Mouse (Mus musculus) hindbrain, embryonic 14.5 days (tissue): ENCODE measurements around the gene Trim50. TPM values are rescaled to one million over a fixed set of nuclear protein-coding genes. Genes with fewer than 3 reads are reported as not detected.

Source experiments
- ATAC-seq: fragments of 200-750 bp; cut with Nextera tagmentation; 2 replicates; pipeline ENCODE4 v1.8.0; 2017; ENCODE audit warnings: moderate number of reproducible peaks, mild to moderate bottlenecking, moderate TSS enrichment, moderate library complexity; ENCODE audit not compliant: low FRiP score
- DNase-seq: peaks from one replicate; pipeline ENCODE4 v3.0.0-alpha.2; 2015; ENCODE audit warnings: low spot score
- H3K27ac ChIP-seq: fragments of 300-500 bp; sonication (generic); 2 replicates; pipeline ENCODE4 v1.5.1; 2014; ENCODE audit warnings: mild to moderate bottlenecking, moderate library complexity
- H3K27me3 ChIP-seq: fragments of 300-500 bp; sonication (generic); 2 replicates; pipeline ENCODE4 v1.6.1; 2014; ENCODE audit warnings: mild to moderate bottlenecking, low read length, mixed read lengths; ENCODE audit not compliant: control insufficient read depth, insufficient read depth
- H3K36me3 ChIP-seq: fragments of 300-500 bp; sonication (generic); replicated peaks from 2 replicates; pipeline ENCODE4 v1.6.1; 2014; ENCODE audit not compliant: control insufficient read depth, insufficient read depth
- H3K4me1 ChIP-seq: fragments of 300-500 bp; sonication (generic); replicated peaks from 2 replicates; pipeline ENCODE4 v1.6.1; 2014; ENCODE audit warnings: antibody characterized with exemption, low read length, mixed read lengths; ENCODE audit not compliant: control insufficient read depth, insufficient read depth
- H3K4me2 ChIP-seq: fragments of 300-500 bp; sonication (generic); replicated peaks from 2 replicates; pipeline ENCODE4 v1.6.1; 2014; ENCODE audit warnings: mild to moderate bottlenecking, moderate library complexity
- H3K4me3 ChIP-seq: fragments of 300-500 bp; sonication (generic); replicated peaks from 2 replicates; pipeline ENCODE4 v1.5.1; 2014; ENCODE audit warnings: mild to moderate bottlenecking, low read length
- H3K9ac ChIP-seq: fragments of 300-500 bp; sonication (generic); 2 replicates; pipeline ENCODE4 v1.6.1; 2014
- H3K9me3 ChIP-seq: fragments of 300-500 bp; sonication (generic); 2 replicates; pipeline ENCODE4 v1.6.1; 2016; ENCODE audit warnings: low read length; ENCODE audit not compliant: control insufficient read depth
- WGBS: fragments of 180-500 bp; shearing (Covaris S2); extraction: QIAGEN DNeasy Blood & Tissue Kit; methylation state at CpG from one replicate; pipeline ENCODE4 v1.1.7; 2014; 5-methylcytosine and 5-hydroxymethylcytosine counted together
- polyA plus RNA-seq: library from polyadenylated mRNA; unstranded; fragments of >200 nt; fragmentation: Nextera tagmentation; extraction: Ambion mirVana; gene quantifications from 2 replicates; pipeline ENCODE4 v1.2.1, GENCODE M21; 2014

The Trim50 gene
- polyA plus RNA-seq, 1 experiment from 2014 or later = not detected

DNA sequence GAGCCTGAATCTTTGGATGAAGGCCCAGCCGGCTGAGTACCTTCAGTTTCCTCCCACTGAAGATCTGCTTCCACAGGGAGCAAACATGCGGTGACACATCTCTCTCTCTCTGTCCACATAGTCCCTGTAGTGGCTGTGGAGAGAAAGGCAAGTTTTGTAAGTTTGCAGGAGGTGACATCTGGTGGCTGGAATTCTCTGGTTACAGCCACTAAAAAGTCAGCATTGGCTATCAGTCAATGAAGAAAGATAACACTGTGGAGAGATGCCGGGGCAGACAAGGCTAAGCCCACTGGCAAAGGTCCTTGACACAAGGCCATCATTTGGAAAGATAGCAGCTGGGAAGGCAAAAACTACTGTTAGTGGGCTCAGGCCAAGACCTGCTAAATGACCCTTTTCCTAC, 15.5 kb upstream of the Trim50 start:
- Histone ChIP-seq H3K9me3 (no peaks in the 10 kb centered on the region), H3K4me2 (no peak overlapping the region), H3K36me3 (no peaks in the 10 kb centered on the region), H3K4me1 (no peaks in the 10 kb centered on the region), H3K27me3 (no peaks in the 10 kb centered on the region), H3K4me3 (no peak overlapping the region), H3K9ac (no peak overlapping the region), H3K27ac (no peak overlapping the region)
- peak; percentile 25 for DNase-seq
- ATAC-seq = no peak
- 70% methylated on average over 3 of the region's 3 CpGs for WGBS

- Histone ChIP-seq H3K4me3 (no peak overlapping the region), H3K4me2 (no peak overlapping the region), H3K9me3 (no peaks in the 10 kb centered on the region), H3K4me1 (no peaks in the 10 kb centered on the region), H3K27ac (no peak overlapping the region), H3K36me3 (no peaks in the 10 kb centered on the region), H3K9ac (no peak overlapping the region), H3K27me3 (no peaks in the 10 kb centered on the region)
- 74% methylated on average over 7 of the region's 7 CpGs for WGBS
- DNase-seq = no peak
- no peak for ATAC-seq
Measured at GRCm38 (mm10) chr5:135345989-135346388, 7.1 kb upstream of the Trim50 start.

DNA sequence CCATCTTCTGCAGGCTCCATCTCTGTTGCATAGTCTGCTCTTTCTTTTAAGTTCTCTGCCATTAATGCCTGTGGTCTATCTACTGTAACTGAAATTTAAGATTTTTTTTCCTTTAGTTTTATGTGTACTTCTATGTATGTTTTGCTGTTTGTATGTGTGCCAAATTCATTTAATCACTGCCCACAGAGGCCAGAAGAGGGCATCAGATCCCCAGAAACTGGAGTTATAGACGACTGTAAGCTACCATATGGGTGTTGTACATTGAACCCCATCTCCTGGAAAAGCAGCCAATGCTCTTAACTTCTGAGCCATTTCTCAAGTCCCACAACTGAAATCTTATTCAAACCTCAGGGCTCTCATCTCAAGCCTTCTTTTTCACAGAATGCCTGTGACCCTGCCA, 6.7 kb upstream of the Trim50 start:
- Histone ChIP-seq H3K4me1 (no peaks in the 10 kb centered on the region), H3K4me2 (no peak overlapping the region), H3K27me3 (no peaks in the 10 kb centered on the region), H3K9me3 (no peaks in the 10 kb centered on the region), H3K4me3 (no peak overlapping the region), H3K9ac (no peak overlapping the region), H3K27ac (no peak overlapping the region), H3K36me3 (no peaks in the 10 kb centered on the region)
- ATAC-seq (no peak), DNase-seq (no peak)
- 28% methylated on average over 1 of the region's 1 CpGs for WGBS

DNA sequence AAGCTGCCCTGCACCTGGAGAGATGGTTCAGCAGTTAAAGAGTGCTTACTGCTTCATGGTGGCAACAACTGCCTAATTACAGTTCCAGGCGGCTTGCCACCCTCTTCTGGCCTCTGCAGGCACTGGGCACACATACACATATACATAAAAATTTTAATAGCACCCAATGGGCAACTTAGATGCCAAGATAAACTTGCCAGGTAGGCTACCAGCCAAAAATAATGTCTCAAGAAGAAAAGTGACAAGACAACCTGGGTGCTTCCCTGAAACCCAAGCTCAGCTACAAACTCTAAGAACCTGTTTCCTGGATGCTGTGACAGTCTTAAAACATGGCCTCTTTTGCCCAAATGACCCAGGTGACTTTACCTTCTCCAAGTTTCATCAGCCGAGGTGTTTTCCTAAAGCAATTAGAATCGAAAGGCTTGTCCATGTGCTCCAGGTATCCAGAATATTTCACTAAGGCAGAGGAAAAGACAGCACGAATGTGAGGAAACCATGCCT, 5.5 kb upstream of the Trim50 start:
- no peak overlapping the region for H3K9ac ChIP-seq
- 65% methylated on average over 4 of the region's 4 CpGs for WGBS

DNA sequence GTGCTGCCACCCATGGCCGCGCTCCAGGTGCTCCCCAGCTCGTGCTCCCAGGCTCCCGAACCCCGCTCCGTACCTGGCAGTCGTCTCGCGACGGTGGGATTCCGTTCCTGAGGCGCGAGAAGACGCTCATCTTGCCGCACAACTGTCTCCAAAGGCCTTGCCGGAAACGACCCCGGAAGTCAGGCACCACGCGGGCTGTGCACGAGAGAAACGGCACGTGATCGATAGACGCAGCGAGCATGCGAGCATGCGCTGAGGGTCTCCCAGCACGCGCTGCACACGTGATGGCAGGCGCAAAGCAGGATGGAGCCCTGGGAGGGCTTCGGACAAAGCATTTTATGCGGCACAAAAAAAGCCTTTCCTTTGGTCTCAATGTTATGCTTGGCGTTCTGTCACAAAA, 3.2 kb upstream of the Trim50 start, which contains the start of gene Fkbp6:
Fkbp6 (minus strand) TSS at position 183 of the 400 bp plus-strand sequence.
- Histone ChIP-seq H3K27me3 (no peaks in the 10 kb centered on the region), H3K4me1 (no peaks in the 10 kb centered on the region), H3K9ac (no peak within 1 kb of the TSS), H3K4me3 (no peak within 1 kb of the TSS), H3K36me3 (no peaks in the 10 kb centered on the region), H3K4me2 (no peak within 1 kb of the TSS), H3K27ac (no peak within 1 kb of the TSS), H3K9me3 (no peaks in the 10 kb centered on the region)
- no peak for ATAC-seq
- WGBS = 90% methylated on average over 35 of the region's 35 CpGs
- no peak for DNase-seq

More for the DNA sequence above, 5.5 kb upstream of the Trim50 start:
- no peak for DNase-seq
- Histone ChIP-seq H3K4me3 (no peak overlapping the region), H3K27me3 (no peaks in the 10 kb centered on the region), H3K27ac (no peak overlapping the region), H3K4me1 (no peaks in the 10 kb centered on the region), H3K4me2 (no peak overlapping the region), H3K36me3 (no peaks in the 10 kb centered on the region), H3K9me3 (no peaks in the 10 kb centered on the region)
- ATAC-seq = no peak

- DNase-seq (no peak), ATAC-seq (no peak)
- no peak overlapping the region for H3K9ac ChIP-seq
- no peaks in the 10 kb centered on the region for H3K9me3 ChIP-seq
- WGBS = 90% methylated on average over 13 of the region's 13 CpGs
- no peak overlapping the region for H3K27ac ChIP-seq
- no peaks in the 10 kb centered on the region for H3K27me3 ChIP-seq
- H3K36me3 ChIP-seq = no peaks in the 10 kb centered on the region
- H3K4me3 ChIP-seq = no peak overlapping the region
- no peak overlapping the region for H3K4me2 ChIP-seq
- H3K4me1 ChIP-seq = no peaks in the 10 kb centered on the region
Measured at GRCm38 (mm10) chr5:135351606-135352005, 1.5 kb upstream of the Trim50 start.

DNA sequence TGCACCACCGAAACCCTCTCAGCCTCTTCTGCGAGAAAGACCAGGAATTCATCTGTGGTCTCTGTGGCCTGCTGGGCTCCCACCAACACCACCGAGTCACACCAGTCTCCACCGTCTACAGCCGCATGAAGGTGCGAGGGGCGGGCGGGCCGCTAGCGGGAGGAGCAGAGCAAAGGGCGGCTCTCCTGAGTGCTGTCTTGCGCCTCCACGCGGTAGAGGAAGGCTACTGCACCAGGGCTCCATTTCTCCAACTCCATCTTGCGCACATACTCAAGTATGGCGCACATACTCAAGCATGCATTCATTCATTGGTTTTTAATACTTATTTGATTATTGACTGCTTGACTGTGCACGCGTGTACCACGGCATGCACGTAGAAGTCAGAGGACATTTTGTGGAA, 469 bp downstream of the Trim50 start:
- WGBS = 16% methylated on average over 20 of the region's 20 CpGs
- Histone ChIP-seq H3K9ac (no peak overlapping the region), H3K9me3 (no peaks in the 10 kb centered on the region), H3K4me2 (no peak overlapping the region), H3K36me3 (no peaks in the 10 kb centered on the region), H3K27ac (no peak overlapping the region), H3K27me3 (no peaks in the 10 kb centered on the region), H3K4me3 (no peak overlapping the region), H3K4me1 (no peaks in the 10 kb centered on the region)
- DNase-seq (no peak), ATAC-seq (no peak)

DNA sequence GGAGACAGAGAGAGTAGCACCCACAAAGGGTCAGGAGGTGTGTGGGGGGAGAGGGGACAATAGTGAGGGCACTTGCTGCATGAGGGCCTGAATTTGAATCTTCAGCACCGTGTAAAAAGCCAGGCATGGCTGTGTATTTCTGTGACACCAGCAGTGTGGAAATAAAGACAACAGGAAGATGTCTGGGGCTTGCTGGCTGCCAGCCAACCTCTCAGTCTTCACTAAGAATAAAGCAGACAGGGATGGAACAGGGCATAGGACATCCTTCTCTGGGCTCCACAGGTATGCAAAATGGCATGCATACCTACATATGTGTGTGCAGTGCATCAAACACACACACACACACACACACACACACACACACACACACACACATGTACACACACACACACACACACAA, 3.0 kb downstream of the Trim50 start:
- H3K4me2 ChIP-seq = no peak overlapping the region
- H3K9me3 ChIP-seq = no peaks in the 10 kb centered on the region
- DNase-seq (no peak), ATAC-seq (no peak)
- no peak overlapping the region for H3K4me3 ChIP-seq
- no peaks in the 10 kb centered on the region for H3K27me3 ChIP-seq
- no peak overlapping the region for H3K9ac ChIP-seq
- WGBS = 33% methylated on average over 1 of the region's 1 CpGs
- H3K27ac ChIP-seq = no peak overlapping the region
- no peaks in the 10 kb centered on the region for H3K36me3 ChIP-seq
- H3K4me1 ChIP-seq = no peaks in the 10 kb centered on the region

DNA sequence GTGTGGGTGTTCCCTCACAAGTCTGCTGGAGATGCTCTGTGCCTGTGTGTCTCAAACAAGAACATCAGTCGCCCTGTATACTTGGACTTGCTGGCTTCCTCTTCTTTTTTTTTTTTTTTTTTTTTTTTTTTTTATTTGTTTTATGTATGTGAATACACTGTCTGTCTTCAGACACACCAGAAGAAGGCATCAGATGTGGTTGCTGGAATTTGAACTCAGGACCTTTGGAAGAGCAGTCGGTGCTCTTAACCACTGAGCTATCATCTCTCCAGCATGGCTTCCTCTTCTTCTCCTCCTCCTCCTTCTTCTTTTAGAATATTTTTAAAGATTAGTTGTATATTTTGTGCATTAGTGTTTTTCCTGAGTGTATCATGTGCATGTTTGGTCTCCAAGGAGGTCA, 4.5 kb downstream of the Trim50 start:
- ATAC-seq = peak; percentile 86
- Histone ChIP-seq H3K27me3 (no peaks in the 10 kb centered on the region), H3K4me2 (no peak overlapping the region), H3K4me1 (no peaks in the 10 kb centered on the region), H3K9ac (no peak overlapping the region), H3K4me3 (no peak overlapping the region), H3K36me3 (no peaks in the 10 kb centered on the region), H3K9me3 (no peaks in the 10 kb centered on the region), H3K27ac (no peak overlapping the region)
- 94% methylated on average over 2 of the region's 2 CpGs for WGBS
- no peak for DNase-seq

DNA sequence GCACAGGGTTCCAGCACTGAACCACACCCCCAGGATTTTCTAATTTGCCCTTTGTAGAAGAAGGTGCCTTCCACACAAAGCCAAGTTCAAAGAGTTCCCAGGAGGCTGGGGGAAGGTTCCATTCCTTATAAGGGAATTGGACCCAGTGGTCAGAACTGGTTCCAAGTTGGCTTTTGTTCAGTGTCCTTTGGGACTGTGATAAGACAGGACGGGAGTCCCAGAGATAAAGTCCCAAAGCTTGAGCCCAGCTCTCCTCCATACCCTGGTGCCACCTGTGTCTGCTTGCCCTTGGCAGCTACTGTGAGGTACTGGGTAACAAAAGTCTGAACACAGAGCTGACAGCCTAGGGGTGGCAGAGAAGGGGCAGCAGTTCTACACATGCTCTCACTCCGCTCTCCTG, 6.7 kb downstream of the Trim50 start:
- Histone ChIP-seq H3K4me2 (no peak overlapping the region), H3K27me3 (no peaks in the 10 kb centered on the region), H3K27ac (no peak overlapping the region), H3K4me3 (no peak overlapping the region), H3K9me3 (no peaks in the 10 kb centered on the region), H3K36me3 (no peaks in the 10 kb centered on the region), H3K4me1 (no peaks in the 10 kb centered on the region), H3K9ac (no peak overlapping the region)
- 94% methylated on average over 2 of the region's 2 CpGs for WGBS
- ATAC-seq = no peak
- DNase-seq = no peak
